Mouse (Mus musculus): ENCODE results near the gene Lrfn1.
"Not testable (repeated sequence)": the region's sequence is repeated elsewhere in the genome, so short reads cannot be mapped to it uniquely, and the experiment has no call there.

Gene Lrfn1

GRCm38 (mm10) chr7:28510405-28510974, 58.7 kb downstream of the Lrfn1 start, which contains the start of gene Ifnl2:
Ifnl2 (minus strand) TSS chr7:28510455.
- not testable (repeated sequence) for DNase-seq (ENCODE audit: low spot score in 2 of 2)

- DNase-seq (ENCODE audit: low spot score in 2 of 2): no peak
Measured at GRCm38 (mm10) chr7:28511441-28511840, 59.7 kb downstream of the Lrfn1 start.
